Mouse (Mus musculus) erythroblast, embryonic 14.5 days (primary cell): ENCODE measurements around the gene G6pc.

ENCODE experiments used
- GATA1 ChIP-seq: IDR thresholded peaks from 2 replicates; pipeline ENCODE4 v1.6.1; 2012; ENCODE audit warnings: low read length, inconsistent platforms, mixed read lengths
- TAL1 ChIP-seq: IDR thresholded peaks from 3 replicates; pipeline ENCODE4 v1.6.1; 2012; ENCODE audit warnings: low read length, inconsistent platforms, mixed read lengths

GRCm38 (mm10) chr11:101347083-101347775 is 20.1 kb upstream of the G6pc start:
- TF ChIP-seq TAL1 (no peak), GATA1 (no peak)
